ENCODE assay signal across 8 mouse cellular contexts in the genomic region with DNA sequence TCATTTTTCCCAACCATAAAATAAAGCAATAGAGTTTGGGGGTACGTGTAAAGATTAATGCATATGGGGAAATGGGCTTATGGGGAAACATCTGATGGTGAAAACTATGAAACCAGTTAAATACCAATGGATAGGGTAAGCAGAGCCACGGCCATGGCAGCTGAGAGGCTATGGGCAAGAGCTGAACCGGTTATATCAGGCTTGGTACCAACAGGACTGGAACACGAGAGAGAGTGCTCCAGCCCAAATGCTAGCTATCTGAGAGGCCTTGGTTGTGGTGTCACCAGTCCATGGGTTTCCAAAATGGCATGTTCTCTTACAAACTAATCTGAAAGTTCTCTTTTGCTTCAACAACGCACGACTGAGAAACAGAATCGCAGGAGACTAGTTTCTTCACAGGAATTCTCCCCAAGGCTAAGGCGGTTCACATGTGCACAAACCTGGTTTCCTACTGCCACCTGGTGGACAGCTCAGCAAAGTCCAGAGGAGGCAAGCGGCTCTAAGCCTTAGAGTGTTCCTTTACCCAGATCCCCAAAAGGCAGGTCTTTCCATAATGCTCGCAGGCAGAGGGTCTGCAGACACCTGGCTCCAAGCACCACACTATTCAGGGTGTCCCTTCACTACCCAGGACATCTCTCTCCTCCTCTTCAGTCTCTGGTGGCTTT.
DNase-seq lines count a peak whose midpoint lies in the region; ATAC-seq and TF ChIP-seq lines count a peak whose summit lies in the region.

No protein-coding gene starts in this region.

- peak; percentile 87; the same call in 1 of the 2 replicates for ATAC-seq in intestine, embryonic 14.5 days (replicated peaks; ENCODE audit: low FRiP score, low TSS enrichment, low read depth)
- peak; percentile 64 for ATAC-seq in megakaryocyte, adult 5-6 weeks (ENCODE audit: poor library complexity, severe bottlenecking)

- intact Hi-C loops in left cerebral cortex, adult 2 months (cut with DNase I), result loop anchor here (1.0 to 5.0 kb wide), 2 partner anchors 1638 to 1899 kb away; no protein-coding TSS in a partner anchor

- no peak overlapping the region for H3K27ac ChIP-seq in intestine, embryonic 14.5 days (ENCODE audit: low read depth)
- H3K27ac ChIP-seq in left cerebral cortex, adult 2 months, result no peak overlapping the region

- H3K4me2 ChIP-seq in intestine, embryonic 14.5 days (ENCODE audit: low read length), result no peak overlapping the region

- no peaks in the 10 kb centered on the region for H3K36me3 ChIP-seq in intestine, embryonic 14.5 days (ENCODE audit: control insufficient read depth, insufficient read depth, low read length)

- DNase-seq in gastrocnemius, postnatal 10 days, result peak; percentile 65
- DNase-seq in gastrocnemius, adult 18-20 months (ENCODE audit: low spot score), result no peak
- peak; percentile 75 for DNase-seq in cerebellum, adult 8-10 months
- DNase-seq in forelimb bud, embryonic 11.5 days (ENCODE audit: low read depth, low spot score), result peak; percentile 88
- peak; percentile 87 for DNase-seq in intestine, embryonic 14.5 days (ENCODE audit: low spot score)
- DNase-seq in left cerebral cortex, adult 2 months (ENCODE audit: extremely low spot score in 1 of 2, low spot score in 2 of 2), result peak; percentile 74 to 84
- peak; percentile 85 for DNase-seq in right cerebral cortex, postnatal 4 days

- H3K4me3 ChIP-seq in intestine, embryonic 14.5 days (ENCODE audit: low read depth, low read length), result no peak overlapping the region
- H3K4me3 ChIP-seq in left cerebral cortex, adult 2 months, result no peak overlapping the region

- WGBS in intestine, embryonic 14.5 days, result 34% methylated on average over 10 of the region's 10 CpGs

- H3K9ac ChIP-seq in intestine, embryonic 14.5 days (ENCODE audit: low read length), result no peak overlapping the region

- H3K4me1 ChIP-seq in intestine, embryonic 14.5 days (replicated peaks; ENCODE audit: control insufficient read depth, insufficient read depth, low read length), result no peaks in the 10 kb centered on the region

- TF ChIP-seq CTCF in left cerebral cortex, adult 2 months (IDR thresholded peaks at IDR 0.05), result peak; percentile 87

- H3K9me3 ChIP-seq in intestine, embryonic 14.5 days (ENCODE audit: control insufficient read depth, low read length), result no peaks in the 10 kb centered on the region

- no peaks in the 10 kb centered on the region for H3K27me3 ChIP-seq in intestine, embryonic 14.5 days (replicated peaks; ENCODE audit: control insufficient read depth, insufficient read depth, low read length)
